Mouse (Mus musculus) adrenal gland, adult (tissue): ENCODE measurements around the gene Pon3.

Source experiments
- DNase-seq, 2 experiments: peaks; one replicate each; pipeline ENCODE4 v3.0.0; 2022 to 2023; ENCODE audit warnings: low spot score in 1 of 2; ENCODE audit not compliant: inconsistent age in 2 of 2

Gene Pon3

GRCm38 (mm10) chr6:5255291-5255690 is 795 bp downstream of the Pon3 start:
- no peak for DNase-seq

GRCm38 (mm10) chr6:5254869-5255268 is 1.2 kb downstream of the Pon3 start:
- DNase-seq = no peak

GRCm38 (mm10) chr6:5245926-5246325 is 10.2 kb downstream of the Pon3 start:
- no peak for DNase-seq

- no peak for DNase-seq
Observed at GRCm38 (mm10) chr6:5238799-5239198, 17.3 kb downstream of the Pon3 start.

DNA sequence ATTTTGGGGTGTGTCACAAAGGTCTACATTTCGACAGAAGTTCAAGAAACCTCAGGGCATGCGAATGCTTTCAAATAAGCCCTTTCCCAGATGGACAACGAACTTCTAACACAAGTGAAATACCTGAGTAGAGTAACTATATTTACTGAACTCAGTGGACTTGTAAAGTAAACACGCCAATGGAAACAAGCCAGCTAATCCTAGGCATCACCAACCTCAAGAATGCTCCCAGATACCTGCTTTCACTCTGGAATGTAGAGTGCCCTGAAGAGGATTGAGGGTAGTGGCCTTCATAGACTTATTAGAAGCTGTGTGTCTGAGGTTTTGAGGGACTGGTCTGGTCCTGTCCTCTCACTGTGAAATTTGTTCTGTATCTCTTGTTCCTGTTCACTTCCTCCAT is 18.6 kb downstream of the Pon3 start:
- no peak for DNase-seq

- DNase-seq = no peak
Observed at GRCm38 (mm10) chr6:5236843-5237371, 19.2 kb downstream of the Pon3 start.

DNA sequence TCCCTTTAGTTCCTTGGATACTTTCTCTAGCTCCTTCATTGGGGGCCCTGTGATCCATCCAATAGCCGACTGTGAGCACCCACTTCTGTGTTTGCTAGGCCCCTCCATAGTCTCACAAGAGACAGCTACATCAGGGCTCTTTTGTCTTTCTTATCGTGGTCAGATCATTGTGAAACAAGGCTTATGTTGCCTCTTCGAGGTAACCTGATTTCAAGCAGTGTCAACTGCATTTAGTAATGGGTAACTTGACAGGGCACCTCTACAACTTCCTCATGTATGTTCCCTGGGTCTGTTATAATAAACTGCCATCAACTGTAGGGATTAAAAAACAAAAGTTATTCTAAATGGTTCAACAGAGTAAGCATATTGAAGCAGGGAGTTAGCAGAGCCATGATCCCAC is 21.5 kb downstream of the Pon3 start:
- DNase-seq = peak in 1 of 2 experiments; percentile 45

GRCm38 (mm10) chr6:5233812-5234211 is 22.3 kb downstream of the Pon3 start:
- DNase-seq = peak; percentile 49 to 88

DNA sequence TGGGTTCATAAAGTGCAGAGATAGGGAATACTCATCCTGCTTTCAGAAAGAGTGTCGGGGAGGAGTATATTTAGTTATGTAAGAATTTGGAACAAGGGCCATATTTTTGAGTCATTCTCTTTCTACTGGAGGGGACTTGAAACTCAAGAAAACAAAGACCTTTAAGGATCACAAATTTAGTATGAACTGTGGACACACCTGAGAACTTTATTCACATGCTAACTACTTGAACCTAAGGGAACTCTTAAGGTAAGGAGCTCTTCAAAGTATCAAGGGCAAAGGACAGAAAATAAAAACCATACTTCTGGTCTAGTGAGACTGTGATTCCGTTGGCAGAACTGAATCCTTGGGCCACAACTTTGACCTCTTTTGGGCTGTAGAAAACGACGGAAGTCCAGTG is 24.1 kb downstream of the Pon3 start:
- no peak for DNase-seq

- DNase-seq = peak in 1 of 2 experiments; percentile 49
Observed at GRCm38 (mm10) chr6:5230261-5230660, 25.8 kb downstream of the Pon3 start.

GRCm38 (mm10) chr6:5223551-5223950 is 32.5 kb downstream of the Pon3 start:
- DNase-seq = peak in 1 of 2 experiments; percentile 58

DNA sequence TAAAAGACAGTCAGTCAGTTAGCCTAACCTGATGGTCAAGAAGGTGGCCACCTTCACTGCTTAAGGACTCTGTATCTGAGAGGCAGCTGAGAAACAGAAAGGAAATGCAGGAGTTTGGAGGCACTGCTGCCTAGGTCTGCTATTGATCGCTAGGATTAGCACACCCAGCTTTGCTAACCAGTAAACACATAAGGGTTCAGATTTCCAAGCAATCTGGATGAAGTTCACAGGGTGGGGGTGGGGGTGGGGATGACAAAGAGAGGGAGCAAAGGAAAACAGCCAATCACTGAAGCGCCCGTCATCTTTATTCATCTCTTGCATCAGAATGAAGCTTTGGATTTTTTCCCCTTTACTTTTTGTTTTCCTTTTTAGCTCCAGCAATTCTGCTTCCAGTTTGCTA is 34.0 kb downstream of the Pon3 start:
- DNase-seq = no peak

- no peak for DNase-seq
Observed at GRCm38 (mm10) chr6:5218190-5218589, 37.9 kb downstream of the Pon3 start.

DNA sequence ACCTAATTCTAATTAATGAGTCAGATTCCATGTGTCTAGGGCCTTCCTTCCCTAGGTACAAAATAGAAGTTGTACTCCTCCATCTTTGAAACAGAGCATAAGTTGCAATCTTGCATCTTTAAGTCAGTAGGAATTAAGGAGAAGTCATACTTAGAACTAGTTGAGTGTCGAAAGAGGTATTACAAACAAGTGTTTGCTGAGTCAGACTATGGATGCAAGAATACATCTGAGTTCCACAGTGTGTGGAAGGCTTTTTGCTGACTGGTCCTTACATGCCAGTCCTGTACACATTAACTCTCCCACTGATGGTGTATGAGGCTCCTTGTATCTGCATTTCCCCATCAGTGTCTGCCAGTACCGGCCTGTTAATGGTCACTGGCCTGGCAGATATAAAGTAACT is 48.3 kb downstream of the Pon3 start:
- no peak for DNase-seq

DNA sequence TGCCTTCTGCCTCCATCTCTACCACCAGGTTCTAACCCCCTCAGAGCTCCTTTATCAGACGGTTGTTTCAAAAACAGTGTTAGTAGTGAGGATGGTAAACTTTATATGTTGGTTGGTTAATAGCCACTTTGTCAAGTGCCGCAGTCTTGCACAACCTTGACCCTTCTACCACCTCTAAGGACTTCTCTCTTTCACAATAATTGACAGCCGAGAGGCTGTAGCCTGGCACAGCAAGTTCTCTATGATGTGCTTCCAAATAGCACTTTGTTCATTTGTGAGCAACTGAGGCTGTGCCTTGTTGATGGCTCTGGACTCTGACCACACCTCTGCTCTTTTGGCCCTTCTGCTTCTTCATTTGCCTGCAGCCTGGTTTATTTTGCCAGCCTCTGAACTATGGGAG is 56.2 kb downstream of the Pon3 start:
- DNase-seq = peak in 1 of 2 experiments; percentile 61

DNA sequence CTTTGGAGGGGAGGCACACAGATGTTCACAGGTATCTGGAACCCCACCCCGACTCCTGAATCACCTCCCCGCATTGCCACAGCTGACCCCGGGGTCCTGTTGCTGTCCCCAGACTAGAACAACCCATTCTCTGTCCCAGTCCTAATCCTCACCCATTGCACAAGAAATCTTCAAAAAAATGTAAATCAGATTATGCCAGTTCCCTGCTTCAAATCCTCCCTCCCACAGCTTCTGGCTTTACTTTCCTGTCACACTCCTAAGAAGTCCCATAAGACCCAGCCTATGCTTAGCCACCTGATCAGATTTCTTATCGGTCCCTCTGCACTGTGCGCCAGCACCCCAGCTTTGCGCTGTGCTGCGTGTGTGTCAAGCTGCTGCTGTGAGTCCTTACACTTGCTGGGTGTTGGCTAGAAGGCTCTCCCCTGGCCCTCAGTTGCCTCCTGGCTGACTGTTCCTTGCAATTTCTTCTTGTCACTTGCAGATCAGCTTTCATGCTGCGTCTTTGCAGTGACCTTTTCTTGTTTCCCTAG is 56.6 kb downstream of the Pon3 start:
- DNase-seq = no peak

GRCm38 (mm10) chr6:5198590-5198989 is 57.5 kb downstream of the Pon3 start:
- DNase-seq = no peak

GRCm38 (mm10) chr6:5193693-5194092 is 62.4 kb downstream of the Pon3 start, which contains the start of gene Pon1:
Gene Pon1, minus strand, starts transcription at chr6:5193946.
- no peak for DNase-seq

- DNase-seq = no peak
Observed at GRCm38 (mm10) chr6:5190761-5191160, 65.3 kb downstream of the Pon3 start.

DNA sequence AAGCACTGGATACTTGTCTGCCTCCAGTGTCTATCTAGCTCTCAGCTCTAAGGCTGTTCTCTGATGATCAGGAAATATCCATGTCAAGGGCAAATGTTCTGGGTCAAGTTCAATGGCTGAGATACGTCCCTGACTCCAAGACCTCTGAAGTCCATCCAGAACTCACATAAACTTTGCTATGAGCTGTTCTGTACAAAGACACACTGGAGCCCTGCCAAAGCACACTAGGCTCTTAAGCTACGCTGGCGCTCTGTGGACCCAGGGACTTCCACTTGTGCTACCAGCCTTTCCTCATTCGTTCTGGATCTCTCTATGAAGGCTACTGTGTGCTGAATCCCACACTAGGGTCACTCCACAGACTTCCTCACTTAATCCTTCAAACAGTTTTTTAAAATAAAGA is 66.6 kb downstream of the Pon3 start:
- DNase-seq = peak; percentile 84 to 92

DNA sequence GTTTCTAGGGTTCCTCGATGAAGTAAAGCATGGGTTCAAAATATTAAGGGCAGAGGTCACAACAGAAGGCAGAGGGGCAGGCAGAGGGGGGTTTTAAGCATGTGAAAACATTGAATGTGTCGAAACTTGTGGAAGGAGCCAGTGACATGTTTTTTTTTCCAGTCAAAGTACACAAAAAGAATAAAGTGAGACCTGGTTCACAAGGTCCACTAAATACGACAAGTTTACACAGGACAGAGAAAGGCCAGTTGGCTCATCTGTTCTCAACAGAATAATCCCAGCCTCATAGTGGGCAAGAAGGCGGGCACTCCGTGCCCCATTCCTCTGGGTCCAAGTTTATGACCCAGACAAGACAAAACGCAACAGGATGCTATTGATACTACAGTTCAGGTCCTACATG is 67.1 kb downstream of the Pon3 start:
- DNase-seq = no peak

- no peak for DNase-seq
Observed at GRCm38 (mm10) chr6:5188036-5188435, 68.0 kb downstream of the Pon3 start.

DNA sequence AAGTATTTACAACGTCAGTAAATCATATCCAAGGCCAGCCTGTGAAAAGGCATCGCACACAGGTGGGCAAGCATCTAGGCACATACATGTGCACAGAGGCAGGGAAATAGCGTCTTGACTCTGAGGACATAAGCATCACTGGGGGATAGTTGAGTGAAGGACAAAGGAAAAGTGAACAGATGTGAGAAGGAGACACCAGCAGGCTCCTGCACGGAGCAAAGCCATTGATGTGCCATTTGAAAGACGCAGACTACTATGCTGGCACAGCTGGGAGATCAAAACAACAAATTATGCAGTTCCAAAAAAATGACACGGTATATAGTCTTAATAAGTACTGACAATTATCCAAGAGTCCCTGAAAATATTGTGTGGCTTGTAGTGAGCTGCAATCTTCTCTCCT is 68.5 kb downstream of the Pon3 start:
- no peak for DNase-seq
